Mouse (Mus musculus) midbrain, embryonic 12.5 days (tissue): ENCODE data around the gene Nfkbiz. TPM values are rescaled to one million over a fixed set of nuclear protein-coding genes. Genes with fewer than 3 reads are reported as not detected.
"Not testable (repeated sequence)": the region's sequence is repeated elsewhere in the genome, so short reads cannot be mapped to it uniquely, and the experiment has no call there.

Experiments used
- ATAC-seq: fragments of 200-750 bp; cut with Nextera tagmentation; 2 replicates; pipeline ENCODE4 v1.8.0; 2017; ENCODE audit warnings: low read depth, moderate TSS enrichment, moderate library complexity; ENCODE audit not compliant: low FRiP score
- H3K27ac ChIP-seq: fragments of 300-500 bp; sonication (generic); replicated peaks from 2 replicates; pipeline ENCODE4 v1.5.1; 2016; ENCODE audit warnings: mild to moderate bottlenecking
- H3K27me3 ChIP-seq: fragments of 300-500 bp; sonication (generic); 2 replicates; pipeline ENCODE4 v1.6.1; 2016; ENCODE audit warnings: mild to moderate bottlenecking
- H3K36me3 ChIP-seq: fragments of 300-500 bp; sonication (generic); 2 replicates; pipeline ENCODE4 v1.6.1; 2016
- H3K4me1 ChIP-seq: fragments of 300-500 bp; sonication (generic); 2 replicates; pipeline ENCODE4 v1.6.1; 2016
- H3K4me2 ChIP-seq: fragments of 300-500 bp; sonication (generic); replicated peaks from 2 replicates; pipeline ENCODE4 v1.6.1; 2016; ENCODE audit warnings: mild to moderate bottlenecking, moderate library complexity
- H3K4me3 ChIP-seq: fragments of 300-500 bp; sonication (generic); 2 replicates; pipeline ENCODE4 v1.5.1; 2016; ENCODE audit warnings: mild to moderate bottlenecking
- H3K9ac ChIP-seq: fragments of 300-500 bp; sonication (generic); replicated peaks from 2 replicates; pipeline ENCODE4 v1.6.1; 2016; ENCODE audit warnings: mild to moderate bottlenecking, moderate library complexity
- H3K9me3 ChIP-seq: fragments of 300-500 bp; sonication (generic); 2 replicates; pipeline ENCODE4 v1.6.1; 2016; ENCODE audit warnings: mild to moderate bottlenecking
- WGBS: fragments of 180-500 bp; shearing (Covaris S2); methylation state at CpG from one replicate; pipeline ENCODE4 v1.1.7; 2016; 5-methylcytosine and 5-hydroxymethylcytosine counted together
- polyA plus RNA-seq: library from polyadenylated mRNA; unstranded; fragments of >200 nt; fragmentation: Nextera tagmentation; extraction: Ambion mirVana; gene quantifications from 2 replicates; pipeline ENCODE4 v1.2.1, GENCODE M21; 2016

Nfkbiz gene
- polyA plus RNA-seq, 1 experiment from 2014 or later, result 1.5 TPM

DNA sequence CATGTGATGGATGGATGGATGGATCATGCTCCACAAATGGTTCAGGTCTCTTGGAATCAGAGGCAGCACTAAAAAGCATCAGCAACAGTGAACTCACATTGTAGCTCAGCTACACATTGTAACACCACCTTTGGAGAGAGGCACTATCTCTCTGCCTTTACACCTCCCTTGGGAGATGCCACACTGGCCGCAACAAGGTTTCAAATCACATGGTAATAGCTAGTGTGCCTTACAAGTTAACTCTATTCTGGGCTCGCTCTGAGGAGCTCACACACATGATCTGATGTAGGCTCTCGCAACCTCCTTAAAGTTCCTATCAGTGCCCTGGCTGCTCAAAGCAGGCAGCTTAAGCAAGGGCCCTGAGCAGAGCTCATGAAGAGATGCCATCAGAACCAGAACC lies 11.8 kb upstream of the Nfkbiz start:
- Histone ChIP-seq H3K4me3 (no peak overlapping the region), H3K9me3 (no peaks in the 10 kb centered on the region), H3K27me3 (no peaks in the 10 kb centered on the region), H3K36me3 (0 out of 2 replicates have a peak, but pooled peaks cover 3% of the 10 kb centered on the region), H3K4me2 (no peak overlapping the region), H3K27ac (no peak overlapping the region), H3K9ac (no peak overlapping the region), H3K4me1 (no peaks in the 10 kb centered on the region)
- no peak for ATAC-seq
- WGBS, result 88% methylated on average over 3 of the region's 3 CpGs

DNA sequence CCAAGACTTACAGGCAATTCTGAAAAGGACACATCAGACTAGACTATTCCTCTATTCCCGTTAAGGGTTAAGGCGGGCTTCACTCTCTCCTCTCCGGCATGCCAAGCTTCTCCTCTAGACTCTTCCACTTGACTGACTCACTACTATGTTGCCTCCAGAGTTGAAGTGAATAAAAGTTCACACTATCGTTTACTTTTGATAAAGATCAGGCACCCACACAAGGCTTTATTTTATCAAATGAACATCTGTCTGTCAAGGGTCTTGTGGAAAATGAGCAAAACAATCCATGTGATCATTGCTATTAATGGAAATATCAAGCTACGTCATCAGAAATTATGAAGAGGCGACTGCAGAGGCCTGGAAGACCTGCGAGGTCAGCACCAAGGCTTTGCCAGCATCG lies 9.0 kb upstream of the Nfkbiz start:
- no peaks in the 10 kb centered on the region for H3K27me3 ChIP-seq
- H3K9me3 ChIP-seq, result no peaks in the 10 kb centered on the region
- no peak overlapping the region for H3K4me3 ChIP-seq
- H3K27ac ChIP-seq, result no peak overlapping the region
- ATAC-seq, result no peak
- H3K4me1 ChIP-seq, result no peaks in the 10 kb centered on the region
- 88% methylated on average over 8 of the region's 8 CpGs for WGBS
- peaks cover 17% of the 10 kb centered on the region for H3K36me3 ChIP-seq
- H3K9ac ChIP-seq, result no peak overlapping the region
- no peak overlapping the region for H3K4me2 ChIP-seq

- H3K4me2 ChIP-seq, result no peak overlapping the region
- WGBS, result 95% methylated on average over 3 of the region's 3 CpGs
- H3K27ac ChIP-seq, result no peak overlapping the region
- H3K4me1 ChIP-seq, result no peaks in the 10 kb centered on the region
- H3K36me3 ChIP-seq, result peaks cover 17% of the 10 kb centered on the region
- no peak overlapping the region for H3K4me3 ChIP-seq
- no peaks in the 10 kb centered on the region for H3K27me3 ChIP-seq
- H3K9me3 ChIP-seq, result no peaks in the 10 kb centered on the region
- H3K9ac ChIP-seq, result no peak overlapping the region
- ATAC-seq, result no peak
Measured at GRCm38 (mm10) chr16:55844847-55845246, 6.1 kb upstream of the Nfkbiz start.

- Histone ChIP-seq H3K4me2 (no peak overlapping the region), H3K27me3 (no peaks in the 10 kb centered on the region), H3K27ac (no peak overlapping the region), H3K9ac (no peak overlapping the region), H3K36me3 (peaks cover 15% of the 10 kb centered on the region), H3K9me3 (no peaks in the 10 kb centered on the region), H3K4me1 (no peaks in the 10 kb centered on the region), H3K4me3 (no peak overlapping the region)
- no peak for ATAC-seq
- 93% methylated on average over 12 of the region's 12 CpGs for WGBS
Measured at GRCm38 (mm10) chr16:55843919-55844318, 5.2 kb upstream of the Nfkbiz start.

- Histone ChIP-seq H3K27ac (no peak overlapping the region), H3K4me3 (no peak overlapping the region), H3K4me2 (no peak overlapping the region), H3K36me3 (peaks cover 14% of the 10 kb centered on the region), H3K9ac (no peak overlapping the region), H3K27me3 (no peaks in the 10 kb centered on the region), H3K9me3 (no peaks in the 10 kb centered on the region), H3K4me1 (0 out of 2 replicates have a peak, but pooled peaks cover 4% of the 10 kb centered on the region)
- ATAC-seq, result no peak
- WGBS, result 91% methylated on average over 5 of the region's 5 CpGs
Measured at GRCm38 (mm10) chr16:55843134-55843533, 4.4 kb upstream of the Nfkbiz start.

DNA sequence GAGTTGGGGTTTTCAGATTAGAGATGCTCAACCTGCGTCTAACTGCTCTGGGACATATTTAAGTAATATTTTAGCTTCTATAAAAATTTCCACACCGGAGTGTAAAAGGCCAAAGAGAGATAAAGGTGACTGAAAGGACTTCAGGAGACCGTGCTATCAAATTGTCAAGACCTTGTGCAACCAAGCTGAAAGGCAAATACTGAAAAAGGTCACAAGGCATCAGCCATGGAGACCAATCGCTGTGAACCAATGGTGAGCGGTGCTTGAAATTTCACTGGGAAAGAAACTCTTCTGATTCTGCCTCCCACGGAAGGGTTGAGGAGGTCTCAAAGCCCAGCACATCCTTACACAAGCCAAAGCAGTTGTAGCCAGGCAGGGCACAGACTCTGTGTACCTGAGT lies 2.8 kb upstream of the Nfkbiz start:
- Histone ChIP-seq H3K27ac (no peak overlapping the region), H3K4me3 (no peak overlapping the region), H3K4me2 (no peak overlapping the region), H3K4me1 (0 out of 2 replicates have a peak, but pooled peaks cover 5% of the 10 kb centered on the region), H3K9me3 (no peaks in the 10 kb centered on the region), H3K9ac (no peak overlapping the region), H3K36me3 (peaks cover 14% of the 10 kb centered on the region), H3K27me3 (no peaks in the 10 kb centered on the region)
- no peak for ATAC-seq
- 90% methylated on average over 6 of the region's 6 CpGs for WGBS

GRCm38 (mm10) chr16:55838129-55838509 lies 580 bp downstream of the Nfkbiz start:
- Histone ChIP-seq H3K36me3 (no peaks in the 10 kb centered on the region), H3K9ac (peak overlapping the region; percentile 77), H3K27ac (peak overlapping the region; percentile 65), H3K4me1 (0 out of 2 replicates have a peak, but pooled peaks cover 5% of the 10 kb centered on the region), H3K4me2 (peak overlapping the region; percentile 74), H3K27me3 (no peaks in the 10 kb centered on the region), H3K9me3 (no peaks in the 10 kb centered on the region), H3K4me3 (peak overlapping the region; percentile 62)
- ATAC-seq, result no peak
- WGBS, result 7% methylated on average over 3 of the region's 3 CpGs

DNA sequence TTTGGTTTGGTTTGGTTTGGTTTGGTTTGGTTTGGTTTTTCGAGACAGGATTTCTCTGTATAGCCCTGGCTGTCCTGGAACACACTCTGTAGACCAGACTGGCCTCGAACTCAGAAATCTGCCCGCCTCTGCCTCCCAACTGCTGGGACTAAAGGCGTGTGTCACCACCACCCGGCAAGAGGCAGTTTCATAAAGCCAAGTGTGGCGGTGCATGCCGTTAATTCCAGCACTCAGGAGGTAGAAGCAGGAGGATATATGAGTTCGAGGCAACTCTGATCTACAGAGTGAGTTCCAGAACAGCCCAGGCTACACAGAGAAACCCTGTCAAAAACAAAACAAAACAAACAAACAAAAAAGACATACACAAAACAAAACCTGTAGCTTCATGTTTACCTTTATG lies 1.0 kb downstream of the Nfkbiz start:
- peak overlapping the region; percentile 74 for H3K4me2 ChIP-seq
- H3K9ac ChIP-seq, H3K4me3 ChIP-seq, H3K27ac ChIP-seq, H3K36me3 ChIP-seq, H3K4me1 ChIP-seq, H3K9me3 ChIP-seq, H3K27me3 ChIP-seq, ATAC-seq: not testable (repeated sequence)
- 94% methylated on average over 8 of the region's 8 CpGs for WGBS

DNA sequence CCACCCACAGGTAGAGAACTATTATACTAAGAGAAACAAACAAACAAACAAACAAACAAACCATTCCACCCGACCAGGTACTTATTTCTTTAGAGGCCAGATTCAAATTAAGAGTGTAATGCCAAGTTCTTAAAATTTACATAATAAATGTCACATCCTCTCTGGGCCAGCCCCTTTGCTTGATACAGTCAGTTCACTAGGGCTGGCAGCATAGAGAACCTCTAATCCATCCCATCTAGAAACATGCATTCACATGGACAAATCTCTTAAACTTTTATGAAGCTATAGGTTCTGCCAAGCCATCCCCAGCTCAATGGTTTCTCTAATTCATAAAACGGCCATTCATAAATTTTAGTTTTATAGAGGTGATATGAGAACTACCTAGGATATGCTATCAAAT lies 1.5 kb downstream of the Nfkbiz start:
- H3K4me2 ChIP-seq, result no peak overlapping the region
- no peak overlapping the region for H3K4me3 ChIP-seq
- 0 out of 2 replicates have a peak, but pooled peaks cover 5% of the 10 kb centered on the region for H3K4me1 ChIP-seq
- H3K9ac ChIP-seq, result no peak overlapping the region
- no peaks in the 10 kb centered on the region for H3K36me3 ChIP-seq
- 73% methylated on average over 2 of the region's 2 CpGs for WGBS
- no peaks in the 10 kb centered on the region for H3K9me3 ChIP-seq
- no peak for ATAC-seq
- no peak overlapping the region for H3K27ac ChIP-seq
- H3K27me3 ChIP-seq, result no peaks in the 10 kb centered on the region

- ATAC-seq, result no peak
- H3K9ac ChIP-seq, result no peak overlapping the region
- H3K36me3 ChIP-seq, result no peaks in the 10 kb centered on the region
- no peak overlapping the region for H3K4me2 ChIP-seq
- H3K27me3 ChIP-seq, result no peaks in the 10 kb centered on the region
- H3K9me3 ChIP-seq, result no peaks in the 10 kb centered on the region
- no peak overlapping the region for H3K4me3 ChIP-seq
- H3K4me1 ChIP-seq, result 0 out of 2 replicates have a peak, but pooled peaks cover 5% of the 10 kb centered on the region
- no peak overlapping the region for H3K27ac ChIP-seq
Measured at GRCm38 (mm10) chr16:55835798-55836197, 2.9 kb downstream of the Nfkbiz start.

DNA sequence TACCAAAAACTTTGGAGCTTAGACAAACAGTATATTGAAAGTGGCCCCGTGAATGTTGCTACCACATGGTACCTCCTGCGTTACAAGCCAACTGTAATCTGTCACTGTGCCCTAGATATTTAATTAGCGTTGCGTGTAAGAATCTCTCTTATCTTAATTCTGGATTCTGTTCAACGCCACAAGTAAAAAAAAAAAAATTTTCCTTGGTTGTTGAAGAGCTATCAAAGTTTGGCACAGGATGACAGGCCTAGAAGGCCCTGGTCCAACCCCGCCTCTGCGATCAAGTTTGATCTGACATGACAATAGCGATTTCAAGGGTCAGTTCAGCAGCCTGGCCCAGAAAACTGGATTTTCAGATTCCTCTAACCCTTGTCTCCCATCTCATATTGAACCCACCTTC lies 6.1 kb downstream of the Nfkbiz start:
- no peak overlapping the region for H3K4me2 ChIP-seq
- H3K9ac ChIP-seq, result no peak overlapping the region
- 88% methylated on average over 8 of the region's 8 CpGs for WGBS

DNA sequence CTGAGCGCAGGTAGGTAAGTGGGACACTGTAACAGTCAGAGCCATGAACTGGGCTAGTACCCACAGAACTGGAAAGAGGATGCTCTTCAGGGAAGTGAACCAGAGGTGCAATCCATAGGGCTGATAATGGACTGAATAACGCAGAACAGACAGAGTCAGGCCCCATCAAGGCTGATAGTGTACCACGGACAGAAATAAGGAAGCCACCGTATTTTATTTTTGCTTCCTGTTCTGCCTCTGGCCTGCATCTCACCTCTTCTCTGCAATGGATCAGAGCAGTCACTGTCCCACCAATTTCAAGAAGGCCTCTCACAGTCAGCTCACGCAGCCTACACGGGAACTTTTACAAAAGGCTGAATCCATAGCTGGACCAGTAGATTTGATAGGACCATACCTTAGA lies 6.7 kb downstream of the Nfkbiz start:
- no peak overlapping the region for H3K27ac ChIP-seq
- no peak overlapping the region for H3K9ac ChIP-seq
- no peak for ATAC-seq
- no peaks in the 10 kb centered on the region for H3K4me1 ChIP-seq
- H3K36me3 ChIP-seq, result no peaks in the 10 kb centered on the region
- 88% methylated on average over 6 of the region's 6 CpGs for WGBS
- no peak overlapping the region for H3K4me2 ChIP-seq
- no peaks in the 10 kb centered on the region for H3K27me3 ChIP-seq
- H3K9me3 ChIP-seq, result no peaks in the 10 kb centered on the region
- H3K4me3 ChIP-seq, result no peak overlapping the region

More for the DNA sequence above, 6.1 kb downstream of the Nfkbiz start:
- Histone ChIP-seq H3K9me3 (no peaks in the 10 kb centered on the region), H3K27me3 (no peaks in the 10 kb centered on the region), H3K27ac (no peak overlapping the region), H3K36me3 (no peaks in the 10 kb centered on the region), H3K4me1 (no peaks in the 10 kb centered on the region), H3K4me3 (no peak overlapping the region)
- no peak for ATAC-seq

GRCm38 (mm10) chr16:55831451-55831850 lies 7.2 kb downstream of the Nfkbiz start:
- no peaks in the 10 kb centered on the region for H3K9me3 ChIP-seq
- no peak overlapping the region for H3K27ac ChIP-seq
- WGBS, result 90% methylated on average over 1 of the region's 1 CpGs
- no peak overlapping the region for H3K4me2 ChIP-seq
- ATAC-seq, result no peak
- H3K36me3 ChIP-seq, result no peaks in the 10 kb centered on the region
- H3K4me3 ChIP-seq, result no peak overlapping the region
- no peaks in the 10 kb centered on the region for H3K27me3 ChIP-seq
- H3K9ac ChIP-seq, result no peak overlapping the region
- H3K4me1 ChIP-seq, result no peaks in the 10 kb centered on the region
